Mouse (Mus musculus) gastrocnemius, postnatal 36 days (tissue): ENCODE results near the gene Hjurp. TPM values are rescaled to one million over a fixed set of nuclear protein-coding genes. Genes with fewer than 3 reads are reported as not detected.

Experiments used
- DNase-seq, 2 experiments: peaks; one replicate each; pipeline ENCODE4 v3.0.0; 2022
- intact Hi-C: fragments of 180-260 bp; cut with DNase I; formaldehyde crosslinking; loops from one replicate; pipeline ENCODE4 v1.15.1; 2025
- long read RNA-seq, 2 experiments: library from polyadenylated mRNA; stranded (forward); transcript quantifications; one replicate each; pipeline ENCODE4 v2.0.0; 2021
- total RNA-seq, 2 experiments: library from RNA; stranded (reverse); gene quantifications; 2 replicates each; pipeline ENCODE4 v1.2.3; 2021

Gene Hjurp
- total RNA-seq = 1 to 10 TPM; 7.3 to 8.1 TPM
- long read RNA-seq, experiment 1, partial matches to known transcripts = 0 of 1 reads
- long read RNA-seq, experiment 1, other reads (novel, unspliced or antisense) = 1 of 1 reads
- long read RNA-seq, experiment 2, partial matches to known transcripts = 0 of 4 reads
- long read RNA-seq, experiment 2, other reads (novel, unspliced or antisense) = 3 of 4 reads

- DNase-seq = peak; percentile 100
- intact Hi-C loops = no loop called here
These were observed at the start of gene Hjurp, which contains the start of gene Trpm8 for GRCm38 (mm10) chr1:88277098-88277817. TSS of gene Hjurp (minus strand) at chr1:88277633. TSS of gene Trpm8 (plus strand) at chr1:88277661.

GRCm38 (mm10) chr1:88323101-88323500, 45.7 kb upstream of the Hjurp start:
- intact Hi-C loops = no loop called here
- no peak for DNase-seq

GRCm38 (mm10) chr1:88322146-88322545, 44.7 kb upstream of the Hjurp start:
- intact Hi-C loops = no loop called here
- no peak for DNase-seq

GRCm38 (mm10) chr1:88320821-88321395, 43.5 kb upstream of the Hjurp start:
- intact Hi-C loops = no loop called here
- no peak for DNase-seq

GRCm38 (mm10) chr1:88318531-88319060, 41.2 kb upstream of the Hjurp start:
- DNase-seq = no peak
- intact Hi-C loops = no loop called here

GRCm38 (mm10) chr1:88317279-88317678, 39.8 kb upstream of the Hjurp start:
- intact Hi-C loops = no loop called here
- DNase-seq = no peak

GRCm38 (mm10) chr1:88310349-88310748, 32.9 kb upstream of the Hjurp start:
- intact Hi-C loops = no loop called here
- no peak for DNase-seq

GRCm38 (mm10) chr1:88309905-88310304, 32.5 kb upstream of the Hjurp start:
- intact Hi-C loops = no loop called here
- no peak for DNase-seq

- DNase-seq = no peak
- intact Hi-C loops = no loop called here
These were observed 31.6 kb upstream of the Hjurp start for GRCm38 (mm10) chr1:88309020-88309419.

- intact Hi-C loops = no loop called here
These were observed 29.7 kb upstream of the Hjurp start for GRCm38 (mm10) chr1:88307180-88307579.

GRCm38 (mm10) chr1:88306543-88306942, 29.1 kb upstream of the Hjurp start:
- intact Hi-C loops = no loop called here
- no peak for DNase-seq

More at GRCm38 (mm10) chr1:88307180-88307579, 29.7 kb upstream of the Hjurp start:
- DNase-seq = no peak

- DNase-seq = no peak
- intact Hi-C loops = no loop called here
These were observed 27.8 kb upstream of the Hjurp start for GRCm38 (mm10) chr1:88305018-88305795.

- intact Hi-C loops = no loop called here
These were observed 27.0 kb upstream of the Hjurp start for GRCm38 (mm10) chr1:88304261-88304985.

GRCm38 (mm10) chr1:88303762-88304161, 26.3 kb upstream of the Hjurp start:
- DNase-seq = no peak
- intact Hi-C loops = no loop called here

More at GRCm38 (mm10) chr1:88304261-88304985, 27.0 kb upstream of the Hjurp start:
- no peak for DNase-seq

GRCm38 (mm10) chr1:88302057-88302740, 24.8 kb upstream of the Hjurp start:
- DNase-seq = no peak
- intact Hi-C loops = no loop called here

- intact Hi-C loops = no loop called here
- no peak for DNase-seq
These were observed 23.9 kb upstream of the Hjurp start for GRCm38 (mm10) chr1:88301121-88302014.

- DNase-seq = no peak
These were observed 23.0 kb upstream of the Hjurp start for GRCm38 (mm10) chr1:88300301-88301050.

GRCm38 (mm10) chr1:88299529-88299945, 22.1 kb upstream of the Hjurp start:
- intact Hi-C loops = no loop called here
- no peak for DNase-seq

More at GRCm38 (mm10) chr1:88300301-88301050, 23.0 kb upstream of the Hjurp start:
- intact Hi-C loops = no loop called here
